12 mouse cellular contexts compared by ENCODE assay signal in the genomic region with DNA sequence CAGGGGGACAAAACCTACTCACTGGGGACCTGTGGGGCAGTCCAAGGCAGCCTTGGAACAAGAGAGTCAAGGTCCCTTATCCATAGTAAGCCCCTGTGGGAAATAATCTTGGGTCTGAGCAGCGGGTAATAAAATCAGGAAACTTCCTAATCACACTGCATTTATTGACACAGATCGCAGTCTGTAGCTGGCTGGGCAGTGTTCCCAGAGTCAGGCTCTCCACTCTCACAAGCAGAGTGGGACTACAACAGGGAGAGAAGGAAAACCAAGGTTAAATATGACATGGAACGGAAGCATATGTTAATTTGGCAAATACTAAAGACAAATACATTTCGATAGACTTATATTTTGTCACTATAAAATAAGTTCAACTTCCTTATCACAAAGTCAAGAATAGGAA.
DNase-seq lines count a peak whose midpoint lies in the region; ATAC-seq and TF ChIP-seq lines count a peak whose summit lies in the region.
"Had no signal": no experiment of that assay in that cellular context is flagged by ENCODE, and none has a peak within 500 bp of the region (broad histone marks: within the 10 kb centered on the region; RNA-seq: fewer than 3 reads in every experiment).

No protein-coding gene starts in this region.

- WGBS in forebrain, embryonic 14.5 days, result 72% methylated on average over 4 of the region's 4 CpGs
- WGBS in midbrain, embryonic 14.5 days, result 64% methylated on average over 4 of the region's 4 CpGs
- 27% methylated on average over 4 of the region's 4 CpGs for WGBS in lung, postnatal 0 days

- ATAC-seq in forebrain, embryonic 14.5 days, result no peak
- ATAC-seq in midbrain, embryonic 14.5 days (ENCODE audit: low FRiP score, low TSS enrichment), result no peak
- ATAC-seq in lung, postnatal 0 days, result no peak

- H3K27ac ChIP-seq in forebrain, embryonic 14.5 days (ENCODE audit: low read depth, low read length), result peak overlapping the region; percentile 59
- peak overlapping the region; percentile 41; the same call in 1 of the 2 replicates for H3K27ac ChIP-seq in midbrain, embryonic 14.5 days (replicated peaks; ENCODE audit: low read depth, low read length)
- no peak overlapping the region for H3K27ac ChIP-seq in lung, postnatal 0 days (ENCODE audit: low read length)
- H3K27ac ChIP-seq: gastrocnemius, adult 2 months; limb, embryonic 13.5 days had no signal

- no peaks in the 10 kb centered on the region for H3K36me3 ChIP-seq in forebrain, embryonic 14.5 days (ENCODE audit: control insufficient read depth, insufficient read depth, low read length)
- no peaks in the 10 kb centered on the region for H3K36me3 ChIP-seq in midbrain, embryonic 14.5 days (ENCODE audit: control insufficient read depth, insufficient read depth, low read length)
- H3K36me3 ChIP-seq in lung, postnatal 0 days (ENCODE audit: insufficient read depth, low read length), result no peaks in the 10 kb centered on the region
- H3K36me3 ChIP-seq: limb, embryonic 13.5 days had no signal

- H3K4me1 ChIP-seq in forebrain, embryonic 14.5 days (ENCODE audit: control insufficient read depth, insufficient read depth, low read length), result peaks cover 12% of the 10 kb centered on the region
- peaks cover 24% of the 10 kb centered on the region for H3K4me1 ChIP-seq in midbrain, embryonic 14.5 days (ENCODE audit: control insufficient read depth, insufficient read depth, low read length)
- no peaks in the 10 kb centered on the region for H3K4me1 ChIP-seq in lung, postnatal 0 days (ENCODE audit: insufficient read depth, low read depth, low read length)

- no peak for TF ChIP-seq CTCF in lung, postnatal 0 days (IDR thresholded peaks at IDR 0.05)

- H3K4me2 ChIP-seq in forebrain, embryonic 14.5 days (ENCODE audit: low read length), result no peak overlapping the region
- H3K4me2 ChIP-seq in midbrain, embryonic 14.5 days (ENCODE audit: low read length), result no peak overlapping the region
- H3K4me2 ChIP-seq in lung, postnatal 0 days (replicated peaks; ENCODE audit: low read depth, low read length), result no peak overlapping the region
- H3K4me2 ChIP-seq: limb, embryonic 13.5 days had no signal

- TF ChIP-seq EP300 in lung, postnatal 0 days (IDR thresholded peaks at IDR 0.05), result no peak

- DNase-seq in embryo, embryonic 11 days, result peak; percentile 6
- no peak for DNase-seq in embryo, embryonic 10.5 days (ENCODE audit: low spot score)
- peak; percentile 5 for DNase-seq in layer of hippocampus, adult 11-12 months (ENCODE audit: low spot score)
- DNase-seq in layer of hippocampus, adult 18-20 months (ENCODE audit: low spot score in 2 of 2), result no peak
- peak; percentile 43 for DNase-seq in forebrain, embryonic 14.5 days (ENCODE audit: low spot score)
- peak; percentile 24 for DNase-seq in midbrain, embryonic 14.5 days
- no peak for DNase-seq in B cell, adult 2 months
- DNase-seq in lung, postnatal 0 days (ENCODE audit: low spot score), result no peak
- DNase-seq: cerebellum, adult 9-11 months; gastrocnemius, adult 2 months; lung, adult 2 months had no signal

- H3K9ac ChIP-seq in forebrain, embryonic 14.5 days (ENCODE audit: low read length), result no peak overlapping the region
- no peak overlapping the region for H3K9ac ChIP-seq in midbrain, embryonic 14.5 days (replicated peaks; ENCODE audit: low read length)
- no peak overlapping the region for H3K9ac ChIP-seq in lung, postnatal 0 days (replicated peaks; ENCODE audit: low read depth)
- H3K9ac ChIP-seq: limb, embryonic 13.5 days had no signal

- H3K9me3 ChIP-seq in forebrain, embryonic 14.5 days (replicated peaks; ENCODE audit: control insufficient read depth, low read length), result no peaks in the 10 kb centered on the region
- no peaks in the 10 kb centered on the region for H3K9me3 ChIP-seq in midbrain, embryonic 14.5 days (ENCODE audit: control insufficient read depth, low read length)
- H3K9me3 ChIP-seq in lung, postnatal 0 days (ENCODE audit: low read length), result no peaks in the 10 kb centered on the region
- H3K9me3 ChIP-seq: limb, embryonic 13.5 days had no signal

- H3K4me3 ChIP-seq in forebrain, embryonic 14.5 days (ENCODE audit: low read depth, low read length), result no peak overlapping the region
- no peak overlapping the region for H3K4me3 ChIP-seq in midbrain, embryonic 14.5 days (replicated peaks; ENCODE audit: low read depth, low read length)
- H3K4me3 ChIP-seq in lung, postnatal 0 days (ENCODE audit: low read depth, low read length), result no peak overlapping the region
- H3K4me3 ChIP-seq: gastrocnemius, adult 2 months; limb, embryonic 13.5 days had no signal

- no peaks in the 10 kb centered on the region for H3K27me3 ChIP-seq in forebrain, embryonic 14.5 days (replicated peaks; ENCODE audit: control insufficient read depth, insufficient read depth, low read length)
- H3K27me3 ChIP-seq in midbrain, embryonic 14.5 days (ENCODE audit: control insufficient read depth, insufficient read depth, low read length), result no peaks in the 10 kb centered on the region
- no peaks in the 10 kb centered on the region for H3K27me3 ChIP-seq in lung, postnatal 0 days (replicated peaks; ENCODE audit: insufficient read depth, low read length)
- H3K27me3 ChIP-seq: limb, embryonic 13.5 days had no signal

Comparison
In these comparisons a context has a peak if more than half of its experiments do, and no peak if none do; other contexts are left out.
1. DNase-seq: peak in embryo, embryonic 11 days (single experiment), layer of hippocampus, adult 11-12 months (single experiment), forebrain, embryonic 14.5 days (single experiment) and midbrain, embryonic 14.5 days (single experiment); none in embryo, embryonic 10.5 days (single experiment), layer of hippocampus, adult 18-20 months (0 of 2), B cell, adult 2 months (0 of 2) and lung, postnatal 0 days (single experiment).